Mouse (Mus musculus): Measurements from ENCODE around the gene Gpr83. TPM values are rescaled to one million over a fixed set of nuclear protein-coding genes. Genes with fewer than 3 reads are reported as not detected.

Gpr83 gene
- polyA plus RNA-seq, 1 experiment from 2014 or later = 0.91 TPM

DNA sequence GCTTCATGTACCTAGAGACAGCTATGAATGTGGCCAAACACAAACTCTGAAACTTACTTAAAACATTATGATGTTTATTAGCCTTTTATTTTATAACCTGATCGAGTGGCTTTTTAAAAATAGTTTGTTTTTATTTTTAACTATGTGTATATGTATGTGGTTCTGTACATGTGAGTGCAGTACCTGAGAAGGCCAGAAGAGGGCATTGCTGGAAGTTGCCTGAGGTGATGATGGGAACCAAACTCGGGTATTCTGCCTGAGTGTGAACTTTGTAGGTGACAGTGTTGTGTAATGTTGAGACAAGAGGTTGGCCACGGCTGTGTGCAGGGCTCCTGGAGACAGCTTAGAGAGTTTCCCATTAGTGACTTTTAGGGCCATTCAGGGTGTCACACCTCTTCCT, 34.6 kb downstream of the Gpr83 start:
- H3K4me3 ChIP-seq = no peak overlapping the region
- H3K27ac ChIP-seq = no peak overlapping the region
- H3K27me3 ChIP-seq = no peaks in the 10 kb centered on the region
- H3K9me3 ChIP-seq = no peaks in the 10 kb centered on the region
- ATAC-seq (ENCODE audit: borderline replicate concordance, extremely low read depth, low FRiP score, low TSS enrichment) = no peak
- WGBS = 77% methylated on average over 3 of the region's 3 CpGs
- no peak overlapping the region for H3K9ac ChIP-seq
- peaks cover 6% of the 10 kb centered on the region for H3K4me1 ChIP-seq
- no peak overlapping the region for H3K4me2 ChIP-seq
- H3K36me3 ChIP-seq = no peaks in the 10 kb centered on the region

DNA sequence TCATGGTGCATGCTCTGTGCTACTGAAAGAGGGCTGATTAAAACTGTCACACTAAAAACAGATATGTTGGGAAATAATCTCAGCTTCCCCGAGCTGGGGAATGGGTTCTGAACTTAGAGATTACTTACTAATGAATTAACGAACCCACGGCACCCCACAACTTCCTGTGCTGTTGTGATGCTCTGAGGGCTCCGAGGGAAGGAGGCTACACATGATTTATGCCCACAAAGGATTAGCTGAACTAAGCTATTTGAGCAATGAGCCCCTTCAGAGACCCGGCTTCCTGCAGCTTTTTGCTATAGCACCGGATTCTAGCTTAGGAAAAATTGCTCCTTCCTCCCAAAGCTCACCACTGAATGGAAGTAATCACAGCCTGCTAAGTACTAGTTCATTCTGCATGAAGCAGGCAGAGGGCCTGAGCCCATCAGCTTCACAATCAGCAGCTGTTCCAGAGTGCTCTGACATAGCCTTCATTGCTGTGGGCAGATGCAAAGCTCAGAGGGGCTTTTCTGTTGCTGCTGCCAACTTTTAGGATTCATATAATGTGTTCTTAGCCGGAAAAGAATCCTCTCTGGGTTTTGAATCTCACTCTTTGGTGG, 35.3 kb downstream of the Gpr83 start:
- 56% methylated on average over 7 of the region's 7 CpGs for WGBS
- Histone ChIP-seq H3K27ac (no peak overlapping the region), H3K4me3 (no peak overlapping the region), H3K36me3 (no peaks in the 10 kb centered on the region), H3K4me2 (no peak overlapping the region), H3K27me3 (no peaks in the 10 kb centered on the region), H3K9ac (no peak overlapping the region), H3K4me1 (peaks cover 6% of the 10 kb centered on the region), H3K9me3 (no peaks in the 10 kb centered on the region)
- no peak for ATAC-seq (ENCODE audit: borderline replicate concordance, extremely low read depth, low FRiP score, low TSS enrichment)

DNA sequence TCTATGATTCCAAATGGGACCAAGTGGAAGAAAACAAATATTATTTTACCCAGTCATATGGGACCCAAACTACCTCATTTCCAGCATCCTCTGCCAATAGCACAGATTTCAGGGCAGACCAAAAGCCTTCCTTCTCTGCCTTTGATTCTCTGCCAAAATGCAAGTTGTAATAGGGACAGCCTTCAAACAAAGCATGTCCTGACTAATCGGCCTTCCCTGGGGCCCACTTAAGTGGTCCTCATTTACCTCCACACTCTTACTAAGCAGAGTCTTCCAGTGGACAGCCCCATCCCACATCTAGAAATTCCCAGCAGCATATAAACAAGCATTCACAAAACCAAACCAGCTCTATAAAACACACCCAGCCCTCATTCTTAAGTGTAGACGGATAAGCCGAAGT, 37.1 kb downstream of the Gpr83 start:
- 41% methylated on average over 3 of the region's 3 CpGs for WGBS

DNA sequence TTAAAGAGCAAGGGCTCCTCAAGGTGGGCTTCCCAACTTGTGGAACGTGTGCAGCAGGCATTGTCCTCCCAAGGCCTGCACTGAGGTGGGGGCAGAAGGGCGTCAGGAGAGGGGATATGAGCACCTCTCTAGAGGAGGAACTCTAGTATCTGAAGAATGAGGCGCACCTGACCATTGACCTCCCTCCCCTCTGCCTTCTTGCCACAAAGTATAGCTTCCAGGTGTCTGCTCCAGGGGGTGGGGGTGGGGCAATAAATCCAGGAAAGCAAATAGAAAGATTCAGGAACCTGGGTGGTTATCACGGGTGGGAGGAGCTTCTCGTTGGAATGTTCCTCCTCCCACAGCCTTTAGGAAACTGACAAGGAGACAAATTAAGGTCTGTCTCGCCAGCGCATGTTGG, 41.7 kb downstream of the Gpr83 start:
- no peak overlapping the region for H3K9ac ChIP-seq
- no peak for ATAC-seq (ENCODE audit: borderline replicate concordance, extremely low read depth, low FRiP score, low TSS enrichment)
- H3K9me3 ChIP-seq = no peaks in the 10 kb centered on the region
- no peak overlapping the region for H3K4me2 ChIP-seq
- no peak overlapping the region for H3K4me3 ChIP-seq
- H3K4me1 ChIP-seq = peaks cover 41% of the 10 kb centered on the region
- no peak overlapping the region for H3K27ac ChIP-seq
- 36% methylated on average over 7 of the region's 7 CpGs for WGBS
- H3K36me3 ChIP-seq = no peaks in the 10 kb centered on the region
- no peaks in the 10 kb centered on the region for H3K27me3 ChIP-seq

More for the DNA sequence above, 37.1 kb downstream of the Gpr83 start:
- no peaks in the 10 kb centered on the region for H3K27me3 ChIP-seq
- no peak overlapping the region for H3K4me3 ChIP-seq
- H3K27ac ChIP-seq = no peak overlapping the region
- H3K4me2 ChIP-seq = no peak overlapping the region
- H3K9me3 ChIP-seq = no peaks in the 10 kb centered on the region
- peaks cover 12% of the 10 kb centered on the region for H3K4me1 ChIP-seq
- no peaks in the 10 kb centered on the region for H3K36me3 ChIP-seq
- ATAC-seq (ENCODE audit: borderline replicate concordance, extremely low read depth, low FRiP score, low TSS enrichment) = no peak
- no peak overlapping the region for H3K9ac ChIP-seq

DNA sequence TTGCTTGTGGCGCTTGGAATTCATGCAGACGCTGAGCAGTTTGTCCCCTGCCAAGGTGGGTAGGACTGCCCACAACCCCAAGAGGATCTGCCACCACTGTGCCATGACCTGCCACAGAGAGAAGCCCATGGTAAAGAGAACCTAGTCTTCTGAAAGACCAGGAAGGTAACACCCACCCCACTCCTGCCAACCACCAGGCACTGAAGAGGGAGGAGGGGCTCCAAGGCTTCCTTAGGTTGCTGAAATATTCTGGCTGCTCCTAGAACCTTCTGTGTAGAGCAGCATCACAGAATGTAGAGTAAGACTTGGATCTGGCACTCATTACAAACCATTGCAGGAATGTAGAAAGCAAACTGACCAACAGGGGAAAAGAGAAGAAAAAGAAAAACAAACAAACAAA, 42.4 kb downstream of the Gpr83 start:
- no peaks in the 10 kb centered on the region for H3K27me3 ChIP-seq
- H3K9ac ChIP-seq = no peak overlapping the region
- no peaks in the 10 kb centered on the region for H3K36me3 ChIP-seq
- no peaks in the 10 kb centered on the region for H3K9me3 ChIP-seq
- H3K27ac ChIP-seq = no peak overlapping the region
- 80% methylated on average over 2 of the region's 2 CpGs for WGBS
- no peak overlapping the region for H3K4me2 ChIP-seq
- H3K4me1 ChIP-seq = peaks cover 42% of the 10 kb centered on the region
- no peak for ATAC-seq (ENCODE audit: borderline replicate concordance, extremely low read depth, low FRiP score, low TSS enrichment)
- H3K4me3 ChIP-seq = no peak overlapping the region

DNA sequence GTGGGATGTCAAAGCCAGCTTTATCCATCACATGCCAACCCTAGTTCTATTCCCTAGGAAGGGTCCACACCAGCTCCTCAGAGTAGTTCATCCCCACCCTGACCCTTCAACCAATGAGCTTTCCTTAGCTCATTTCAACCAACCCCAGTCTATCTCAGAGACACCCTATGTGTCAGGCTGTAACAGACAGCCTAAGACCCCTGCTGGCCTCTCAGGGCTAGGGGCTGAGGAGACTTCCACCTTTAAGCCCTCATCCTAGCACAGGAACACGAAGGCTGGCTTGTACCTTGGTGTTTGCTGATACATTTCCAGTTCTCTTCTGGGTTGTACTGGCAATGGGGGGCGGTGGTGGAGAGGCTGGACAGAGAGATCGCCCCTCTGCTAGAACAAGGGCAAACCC, 43.0 kb downstream of the Gpr83 start:
- H3K9ac ChIP-seq = no peak overlapping the region
- no peak overlapping the region for H3K27ac ChIP-seq
- no peaks in the 10 kb centered on the region for H3K27me3 ChIP-seq
- H3K4me1 ChIP-seq = peaks cover 47% of the 10 kb centered on the region
- H3K9me3 ChIP-seq = no peaks in the 10 kb centered on the region
- no peaks in the 10 kb centered on the region for H3K36me3 ChIP-seq
- H3K4me2 ChIP-seq = no peak overlapping the region
- ATAC-seq (ENCODE audit: borderline replicate concordance, extremely low read depth, low FRiP score, low TSS enrichment) = no peak
- 97% methylated on average over 3 of the region's 3 CpGs for WGBS
- H3K4me3 ChIP-seq = no peak overlapping the region

DNA sequence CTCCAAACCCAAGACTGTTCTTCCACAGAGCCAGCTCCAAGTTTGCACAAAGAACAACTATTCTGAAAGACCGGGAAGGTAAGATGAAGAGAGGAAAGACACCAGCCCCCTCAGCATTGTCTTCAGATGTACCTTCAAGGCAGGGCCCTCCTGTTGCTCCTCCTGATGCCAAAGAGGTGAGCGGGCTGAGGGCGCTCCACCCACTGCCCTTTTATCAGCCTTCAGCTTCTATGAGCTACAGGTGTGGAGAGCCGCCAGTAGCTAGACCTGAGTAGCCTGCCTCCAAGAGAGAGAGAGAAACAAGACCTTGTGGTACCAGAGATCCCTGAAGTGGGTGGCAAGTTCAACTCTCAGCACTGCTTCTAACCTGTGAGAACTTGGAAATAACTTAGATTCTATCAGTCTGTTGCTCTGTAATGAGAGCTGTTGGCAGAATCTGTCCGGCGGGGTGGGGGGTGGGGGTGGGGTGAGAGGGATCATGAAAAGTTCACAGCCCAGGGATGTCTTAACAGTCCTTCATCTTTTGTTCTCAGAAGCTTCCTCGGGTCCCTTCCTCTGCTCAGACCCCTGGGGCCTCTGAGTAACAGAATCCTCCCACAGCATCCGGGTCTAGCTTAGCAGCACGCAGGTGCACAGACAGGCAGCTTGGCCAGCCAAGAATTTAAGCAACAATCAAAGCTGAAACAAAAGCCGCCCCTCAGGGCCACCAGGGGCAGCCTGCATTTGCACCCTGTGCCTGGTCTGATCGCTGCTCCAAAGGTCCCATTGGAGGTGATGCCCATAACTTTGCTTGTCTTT, 43.8 kb downstream of the Gpr83 start, which contains the start of gene Izumo1r:
TSS of gene Izumo1r (minus strand) at position 369 of the 798 bp plus-strand sequence.
- no peaks in the 10 kb centered on the region for H3K36me3 ChIP-seq
- no peak within 1 kb of the TSS for H3K4me3 ChIP-seq
- no peaks in the 10 kb centered on the region for H3K9me3 ChIP-seq
- H3K27ac ChIP-seq = no peak within 1 kb of the TSS
- 36% methylated on average over 11 of the region's 11 CpGs for WGBS
- ATAC-seq (ENCODE audit: borderline replicate concordance, extremely low read depth, low FRiP score, low TSS enrichment) = no peak
- no peak within 1 kb of the TSS for H3K4me2 ChIP-seq
- H3K9ac ChIP-seq = no peak within 1 kb of the TSS
- peaks cover 47% of the 10 kb centered on the region for H3K4me1 ChIP-seq
- no peaks in the 10 kb centered on the region for H3K27me3 ChIP-seq

DNA sequence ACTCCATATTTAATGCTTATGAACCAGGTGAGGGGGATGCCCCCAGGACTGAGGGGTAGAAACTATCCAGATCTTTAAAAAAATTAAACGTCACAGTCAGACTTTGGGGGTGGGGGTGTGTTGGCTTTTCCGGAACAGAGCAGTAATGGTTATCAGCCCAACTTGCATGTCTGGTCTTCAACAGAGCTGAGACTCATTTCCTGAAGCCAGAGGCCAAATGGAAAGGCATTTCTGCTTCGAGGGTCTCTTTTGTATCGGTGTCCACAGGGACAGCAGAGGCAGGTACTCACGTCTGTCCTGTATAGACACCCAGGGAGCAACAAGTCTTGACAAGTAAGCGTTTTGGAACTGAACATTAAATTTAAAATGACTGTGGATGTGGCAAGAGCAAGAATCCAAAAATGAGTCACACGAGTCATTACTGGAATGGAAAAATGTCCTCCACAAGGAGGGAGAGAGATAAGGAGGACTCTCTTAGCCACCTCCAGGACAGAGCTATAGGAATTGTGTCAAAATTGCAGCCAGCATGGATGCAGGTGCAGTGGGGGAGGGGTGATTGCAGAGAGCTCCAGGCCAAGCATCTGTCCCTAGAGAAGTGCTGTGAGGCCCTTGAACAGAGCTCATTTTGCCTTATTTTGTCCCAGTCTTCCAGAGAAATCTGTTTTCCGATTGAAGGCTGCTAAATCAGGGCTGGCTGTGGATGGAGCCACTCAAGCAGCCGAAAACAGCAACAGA, 44.9 kb downstream of the Gpr83 start:
- no peak overlapping the region for H3K27ac ChIP-seq
- peaks cover 47% of the 10 kb centered on the region for H3K4me1 ChIP-seq
- 32% methylated on average over 9 of the region's 9 CpGs for WGBS
- no peak overlapping the region for H3K9ac ChIP-seq
- no peaks in the 10 kb centered on the region for H3K9me3 ChIP-seq
- ATAC-seq (ENCODE audit: borderline replicate concordance, extremely low read depth, low FRiP score, low TSS enrichment) = no peak
- no peaks in the 10 kb centered on the region for H3K36me3 ChIP-seq
- no peak overlapping the region for H3K4me3 ChIP-seq
- no peak overlapping the region for H3K4me2 ChIP-seq
- no peaks in the 10 kb centered on the region for H3K27me3 ChIP-seq

DNA sequence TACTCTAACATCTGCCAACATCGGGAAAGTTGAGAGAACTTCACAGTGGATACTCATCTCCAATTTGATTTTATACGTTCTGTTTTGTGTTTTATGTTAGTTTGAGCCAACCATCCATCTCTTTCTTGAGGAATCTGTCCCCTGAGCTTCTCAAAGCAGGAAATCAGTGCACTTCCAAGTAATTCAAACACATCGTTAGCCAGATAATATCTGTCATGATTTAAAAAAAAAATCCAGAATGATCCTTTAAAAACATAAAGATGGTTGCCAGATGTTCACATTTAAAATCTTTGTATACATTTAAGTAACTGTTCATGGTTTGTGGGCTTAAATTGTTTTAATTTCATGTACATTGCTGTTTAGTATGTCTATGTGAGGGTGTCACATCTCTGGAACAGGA, 45.9 kb downstream of the Gpr83 start:
- no peak for ATAC-seq (ENCODE audit: borderline replicate concordance, extremely low read depth, low FRiP score, low TSS enrichment)
- peaks cover 47% of the 10 kb centered on the region for H3K4me1 ChIP-seq
- H3K4me2 ChIP-seq = no peak overlapping the region
- H3K36me3 ChIP-seq = no peaks in the 10 kb centered on the region
- H3K9me3 ChIP-seq = no peaks in the 10 kb centered on the region
- H3K27ac ChIP-seq = no peak overlapping the region
- H3K27me3 ChIP-seq = no peaks in the 10 kb centered on the region
- H3K9ac ChIP-seq = no peak overlapping the region
- no peak overlapping the region for H3K4me3 ChIP-seq
- WGBS = 24% methylated on average over 3 of the region's 3 CpGs

DNA sequence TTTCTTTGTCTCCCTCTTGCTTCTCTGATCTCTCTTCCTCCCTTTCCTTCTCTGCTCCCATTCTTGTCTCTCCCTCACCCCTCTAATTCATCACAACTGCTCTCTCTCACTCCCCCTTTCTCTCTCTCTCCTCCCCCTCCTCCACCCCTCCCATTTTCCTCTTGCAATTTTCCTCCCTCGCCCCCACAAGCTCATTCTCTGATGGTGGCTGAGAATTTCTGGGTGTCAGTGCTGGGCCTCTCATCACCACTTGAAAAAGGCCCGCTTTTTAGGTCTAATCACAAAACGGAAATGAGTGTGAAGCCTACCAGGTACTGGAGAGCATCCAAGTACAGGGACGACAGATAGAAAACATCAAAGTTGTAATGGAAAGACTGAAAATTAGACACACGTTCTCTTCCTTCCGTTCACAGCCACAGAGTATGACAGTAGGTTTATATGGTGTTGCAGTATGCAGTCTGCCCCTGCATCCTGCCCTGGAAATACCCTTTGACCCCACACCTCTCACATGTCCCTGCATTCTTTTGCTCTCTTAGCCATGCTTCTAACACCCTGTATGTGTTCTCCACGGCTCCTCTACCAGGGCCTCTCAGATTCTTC, 47.9 kb downstream of the Gpr83 start:
- ATAC-seq (ENCODE audit: borderline replicate concordance, extremely low read depth, low FRiP score, low TSS enrichment) = peak; percentile 40; the same call in 1 of the 2 replicates
- H3K27ac ChIP-seq = no peak overlapping the region
- H3K36me3 ChIP-seq = no peaks in the 10 kb centered on the region
- H3K9ac ChIP-seq = no peak overlapping the region
- no peaks in the 10 kb centered on the region for H3K27me3 ChIP-seq
- H3K4me3 ChIP-seq = no peak overlapping the region
- H3K9me3 ChIP-seq = no peaks in the 10 kb centered on the region
- WGBS = 25% methylated on average over 7 of the region's 7 CpGs
- peaks cover 37% of the 10 kb centered on the region for H3K4me1 ChIP-seq
- no peak overlapping the region for H3K4me2 ChIP-seq

DNA sequence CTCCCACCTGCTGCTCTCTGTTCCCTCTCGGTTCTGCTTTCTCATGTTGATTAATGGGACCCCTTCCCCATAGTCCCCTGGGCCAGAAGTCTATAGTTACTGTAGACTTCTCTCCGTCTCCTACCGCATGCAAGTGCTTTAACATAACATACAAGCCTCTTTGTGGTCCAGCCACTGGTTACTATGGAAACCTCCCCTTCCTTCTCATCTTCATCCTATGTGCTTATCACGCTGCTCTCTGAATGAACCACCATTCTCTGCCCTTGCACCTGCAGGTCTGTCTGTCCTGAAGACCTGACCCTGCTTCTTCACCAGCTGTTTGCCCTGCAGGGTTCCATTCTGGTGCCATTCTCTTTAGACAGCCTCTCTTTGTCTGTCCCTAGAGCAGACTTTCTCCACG, 50.0 kb downstream of the Gpr83 start:
- H3K27me3 ChIP-seq = no peaks in the 10 kb centered on the region
- peaks cover 22% of the 10 kb centered on the region for H3K4me1 ChIP-seq
- H3K27ac ChIP-seq = no peak overlapping the region
- no peak overlapping the region for H3K4me3 ChIP-seq
- H3K4me2 ChIP-seq = no peak overlapping the region
- H3K9ac ChIP-seq = no peak overlapping the region
- no peaks in the 10 kb centered on the region for H3K36me3 ChIP-seq
- ATAC-seq (ENCODE audit: borderline replicate concordance, extremely low read depth, low FRiP score, low TSS enrichment) = no peak
- 64% methylated on average over 5 of the region's 5 CpGs for WGBS
- H3K9me3 ChIP-seq = no peaks in the 10 kb centered on the region

DNA sequence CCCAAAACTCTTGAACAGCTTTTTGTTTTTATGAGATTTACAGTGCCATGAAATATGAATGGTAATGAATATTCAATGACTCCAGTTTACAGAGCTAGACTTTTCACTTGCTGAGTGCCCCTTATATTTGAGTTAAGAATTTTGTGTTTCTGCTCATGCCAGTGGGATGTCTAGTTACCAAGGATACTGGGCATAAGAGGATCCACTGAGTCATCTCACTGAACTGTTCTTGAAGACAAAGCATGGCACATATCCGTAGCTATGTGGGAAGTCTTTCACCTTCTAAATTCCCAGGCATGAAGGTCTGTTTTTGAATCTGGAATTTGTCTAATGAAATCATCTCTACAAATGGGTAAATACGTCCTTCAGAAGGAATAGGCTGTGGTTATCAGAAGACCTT, 52.0 kb downstream of the Gpr83 start:
- no peak for ATAC-seq (ENCODE audit: borderline replicate concordance, extremely low read depth, low FRiP score, low TSS enrichment)
- H3K27ac ChIP-seq = no peak overlapping the region
- no peaks in the 10 kb centered on the region for H3K27me3 ChIP-seq
- no peak overlapping the region for H3K4me2 ChIP-seq
- H3K9me3 ChIP-seq = no peaks in the 10 kb centered on the region
- no peak overlapping the region for H3K9ac ChIP-seq
- 72% methylated on average over 2 of the region's 2 CpGs for WGBS
- H3K4me3 ChIP-seq = no peak overlapping the region
- H3K4me1 ChIP-seq = peaks cover 9% of the 10 kb centered on the region
- H3K36me3 ChIP-seq = no peaks in the 10 kb centered on the region
